Mouse (Mus musculus): ENCODE measurements around the gene Ece1.

Gene Ece1

GRCm38 (mm10) chr4:137882663-137883062 is 20.6 kb downstream of the Ece1 start:
- no peak for DNase-seq (ENCODE audit: low read depth)

- peak; percentile 59 for DNase-seq (ENCODE audit: low read depth)
Observed at GRCm38 (mm10) chr4:137883513-137884150, 21.6 kb downstream of the Ece1 start.

- no peak for DNase-seq (ENCODE audit: low read depth)
Observed at GRCm38 (mm10) chr4:137887337-137887992, 25.4 kb downstream of the Ece1 start.

- no peak for DNase-seq (ENCODE audit: low read depth)
Observed at GRCm38 (mm10) chr4:137887993-137888388, 26.0 kb downstream of the Ece1 start.

- peak; percentile 73 for DNase-seq (ENCODE audit: low read depth)
Observed at GRCm38 (mm10) chr4:137890596-137890995, 28.6 kb downstream of the Ece1 start.

GRCm38 (mm10) chr4:137891553-137892145 is 29.6 kb downstream of the Ece1 start:
- DNase-seq (ENCODE audit: low read depth): no peak

GRCm38 (mm10) chr4:137892713-137893242 is 30.7 kb downstream of the Ece1 start:
- DNase-seq (ENCODE audit: low read depth): no peak

GRCm38 (mm10) chr4:137896612-137897297 is 34.7 kb downstream of the Ece1 start:
- no peak for DNase-seq (ENCODE audit: low read depth)

GRCm38 (mm10) chr4:137897298-137897612 is 35.2 kb downstream of the Ece1 start:
- DNase-seq (ENCODE audit: low read depth): no peak

- DNase-seq (ENCODE audit: low read depth): no peak
Observed at GRCm38 (mm10) chr4:137898490-137898889, 36.5 kb downstream of the Ece1 start.

GRCm38 (mm10) chr4:137902268-137902667 is 40.2 kb downstream of the Ece1 start:
- no peak for DNase-seq (ENCODE audit: low read depth)

GRCm38 (mm10) chr4:137902873-137903272 is 40.8 kb downstream of the Ece1 start:
- no peak for DNase-seq (ENCODE audit: low read depth)

- DNase-seq (ENCODE audit: low read depth): no peak
Observed at GRCm38 (mm10) chr4:137904956-137905551, 43.0 kb downstream of the Ece1 start.

- DNase-seq (ENCODE audit: low read depth): no peak
Observed at GRCm38 (mm10) chr4:137907979-137908378, 45.9 kb downstream of the Ece1 start.

GRCm38 (mm10) chr4:137908489-137908888 is 46.5 kb downstream of the Ece1 start:
- no peak for DNase-seq (ENCODE audit: low read depth)

- no peak for DNase-seq (ENCODE audit: low read depth)
Observed at GRCm38 (mm10) chr4:137908915-137909314, 46.9 kb downstream of the Ece1 start.

- peak; percentile 18 for DNase-seq (ENCODE audit: low read depth)
Observed at GRCm38 (mm10) chr4:137909471-137909870, 47.4 kb downstream of the Ece1 start.

GRCm38 (mm10) chr4:137910382-137911009 is 48.5 kb downstream of the Ece1 start:
- DNase-seq (ENCODE audit: low read depth): peak; percentile 23

GRCm38 (mm10) chr4:137911657-137912056 is 49.6 kb downstream of the Ece1 start:
- no peak for DNase-seq (ENCODE audit: low read depth)

- DNase-seq (ENCODE audit: low read depth): no peak
Observed at GRCm38 (mm10) chr4:137912768-137913305, 50.8 kb downstream of the Ece1 start.

GRCm38 (mm10) chr4:137913321-137914057 is 51.5 kb downstream of the Ece1 start:
- peak; percentile 59 for DNase-seq (ENCODE audit: low read depth)

Data from naive thymus-derived CD4-positive, alpha-beta T cell, adult 2 months (primary cell).